Mouse (Mus musculus): ENCODE measurements around the gene Snap47.

DNA sequence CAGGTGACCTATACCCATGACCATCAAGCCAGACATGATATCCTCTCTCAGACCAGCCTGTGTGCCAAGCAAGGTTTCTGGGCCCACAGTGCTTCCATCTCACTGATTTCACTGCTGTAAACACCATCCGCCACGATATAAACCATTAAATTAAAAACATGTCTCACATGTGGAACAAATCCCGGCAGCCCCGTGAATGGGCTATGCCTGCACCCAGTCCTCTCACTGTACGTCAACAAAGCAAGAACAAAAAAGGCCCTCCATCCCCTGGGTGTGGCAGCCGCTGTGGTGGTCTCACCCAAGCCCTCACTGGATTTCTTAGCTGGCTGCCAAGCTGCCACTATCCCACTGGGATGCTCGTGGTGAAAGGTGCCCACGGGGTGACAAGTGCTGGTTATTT lies 51.2 kb downstream of the Snap47 start:
- TF ChIP-seq GATA1 (IDR thresholded peaks at IDR 0.05; ENCODE audit: borderline replicate concordance, low read length), result no peak
- no peak for TF ChIP-seq CTCF (IDR thresholded peaks at IDR 0.05; ENCODE audit: low read depth, low read length)
- TF ChIP-seq GATA2 (IDR thresholded peaks at IDR 0.05; ENCODE audit: borderline replicate concordance, low read depth, low read length), result no peak
